Mouse (Mus musculus) heart, postnatal 36 days (tissue): ENCODE results near the gene Atp2a3. TPM values are rescaled to one million over a fixed set of nuclear protein-coding genes. Genes with fewer than 3 reads are reported as not detected.
A peak's percentile ranks its signal among the peaks of the same experiment; 100 is the strongest.

Experiments
- DNase-seq, 2 experiments: peaks; one replicate each; pipeline ENCODE4 v3.0.0; 2021 to 2022
- intact Hi-C: fragments of 180-260 bp; cut with DNase I; formaldehyde crosslinking; loops from one replicate; pipeline ENCODE4 v1.15.1; 2025
- total RNA-seq, 2 experiments: library from RNA; stranded (reverse); gene quantifications; 2 replicates each; pipeline ENCODE4 v1.2.3; 2021

Atp2a3 gene
- total RNA-seq, 2 experiments from 2014 or later = 11.1 to 11.9 TPM

GRCm38 (mm10) chr11:72953440-72954151 lies 7.4 kb upstream of the Atp2a3 start:
- DNase-seq = peak; percentile 72
- intact Hi-C loops = no loop called here

GRCm38 (mm10) chr11:72954216-72954615 lies 6.8 kb upstream of the Atp2a3 start:
- intact Hi-C loops = no loop called here
- no peak for DNase-seq

GRCm38 (mm10) chr11:72955339-72955974 lies 5.5 kb upstream of the Atp2a3 start:
- DNase-seq = peak; percentile 20 to 21
- intact Hi-C loops = no loop called here

GRCm38 (mm10) chr11:72957318-72957717 lies 3.7 kb upstream of the Atp2a3 start:
- intact Hi-C loops = no loop called here
- no peak for DNase-seq

GRCm38 (mm10) chr11:72959924-72960679 lies 867 bp upstream of the Atp2a3 start:
- intact Hi-C loops = loop anchor here (2.0 kb wide), 2 partner anchors 35 to 41 kb away; no protein-coding TSS in a partner anchor
- peak in 1 of 2 experiments; percentile 13 for DNase-seq

- no peak for DNase-seq
- intact Hi-C loops = loop anchor here (2.0 kb wide), 2 partner anchors 36 to 40 kb away; no protein-coding TSS in a partner anchor
These were observed 272 bp upstream of the Atp2a3 start for GRCm38 (mm10) chr11:72960723-72961071.

- DNase-seq = no peak
These were observed 1.4 kb downstream of the Atp2a3 start for GRCm38 (mm10) chr11:72962378-72962777.

GRCm38 (mm10) chr11:72963058-72963788 lies 2.3 kb downstream of the Atp2a3 start:
- intact Hi-C loops = no loop called here
- no peak for DNase-seq

More at GRCm38 (mm10) chr11:72962378-72962777, 1.4 kb downstream of the Atp2a3 start:
- intact Hi-C loops = no loop called here

GRCm38 (mm10) chr11:72963789-72964294 lies 2.9 kb downstream of the Atp2a3 start:
- DNase-seq = no peak
- intact Hi-C loops = no loop called here

GRCm38 (mm10) chr11:72974995-72975503 lies 14.1 kb downstream of the Atp2a3 start:
- intact Hi-C loops = no loop called here

GRCm38 (mm10) chr11:72982516-72982915 lies 21.5 kb downstream of the Atp2a3 start:
- intact Hi-C loops = loop anchor here (5.0 kb wide), 1 partner anchor 55 kb away; no protein-coding TSS in a partner anchor
- DNase-seq = no peak

More at GRCm38 (mm10) chr11:72974995-72975503, 14.1 kb downstream of the Atp2a3 start:
- DNase-seq = no peak

GRCm38 (mm10) chr11:72983283-72983682 lies 22.3 kb downstream of the Atp2a3 start:
- intact Hi-C loops = loop anchor here (5.0 kb wide), 1 partner anchor 56 kb away; no protein-coding TSS in a partner anchor
- peak in 1 of 2 experiments; percentile 26 for DNase-seq

GRCm38 (mm10) chr11:72986745-72987144 lies 25.8 kb downstream of the Atp2a3 start:
- no peak for DNase-seq
- intact Hi-C loops = no loop called here

GRCm38 (mm10) chr11:72987234-72987633 lies 26.3 kb downstream of the Atp2a3 start:
- DNase-seq = no peak
- intact Hi-C loops = no loop called here

GRCm38 (mm10) chr11:72987807-72988206 lies 26.8 kb downstream of the Atp2a3 start:
- no peak for DNase-seq
- intact Hi-C loops = no loop called here

GRCm38 (mm10) chr11:72989044-72989443 lies 28.1 kb downstream of the Atp2a3 start:
- intact Hi-C loops = no loop called here
- DNase-seq = no peak

- no peak for DNase-seq
- intact Hi-C loops = loop anchor here (5.0 kb wide), 1 partner anchor 598 kb away; no protein-coding TSS in a partner anchor
These were observed 29.7 kb downstream of the Atp2a3 start for GRCm38 (mm10) chr11:72990688-72991087.

GRCm38 (mm10) chr11:72991961-72992360 lies 31.0 kb downstream of the Atp2a3 start:
- peak in 1 of 2 experiments; percentile 29 for DNase-seq
- intact Hi-C loops = loop anchor here (5.0 kb wide), 1 partner anchor 600 kb away; no protein-coding TSS in a partner anchor

- no peak for DNase-seq
- intact Hi-C loops = no loop called here
These were observed 35.4 kb downstream of the Atp2a3 start for GRCm38 (mm10) chr11:72996346-72996745.

- intact Hi-C loops = no loop called here
- no peak for DNase-seq
These were observed 35.8 kb downstream of the Atp2a3 start for GRCm38 (mm10) chr11:72996781-72997180.
